Mouse (Mus musculus): Measurements from ENCODE around the gene Stx5a. TPM values are rescaled to one million over a fixed set of nuclear protein-coding genes. Genes with fewer than 3 reads are reported as not detected.

Gene Stx5a
- total RNA-seq, 1 experiment from 2014 or later: 105 TPM

DNA sequence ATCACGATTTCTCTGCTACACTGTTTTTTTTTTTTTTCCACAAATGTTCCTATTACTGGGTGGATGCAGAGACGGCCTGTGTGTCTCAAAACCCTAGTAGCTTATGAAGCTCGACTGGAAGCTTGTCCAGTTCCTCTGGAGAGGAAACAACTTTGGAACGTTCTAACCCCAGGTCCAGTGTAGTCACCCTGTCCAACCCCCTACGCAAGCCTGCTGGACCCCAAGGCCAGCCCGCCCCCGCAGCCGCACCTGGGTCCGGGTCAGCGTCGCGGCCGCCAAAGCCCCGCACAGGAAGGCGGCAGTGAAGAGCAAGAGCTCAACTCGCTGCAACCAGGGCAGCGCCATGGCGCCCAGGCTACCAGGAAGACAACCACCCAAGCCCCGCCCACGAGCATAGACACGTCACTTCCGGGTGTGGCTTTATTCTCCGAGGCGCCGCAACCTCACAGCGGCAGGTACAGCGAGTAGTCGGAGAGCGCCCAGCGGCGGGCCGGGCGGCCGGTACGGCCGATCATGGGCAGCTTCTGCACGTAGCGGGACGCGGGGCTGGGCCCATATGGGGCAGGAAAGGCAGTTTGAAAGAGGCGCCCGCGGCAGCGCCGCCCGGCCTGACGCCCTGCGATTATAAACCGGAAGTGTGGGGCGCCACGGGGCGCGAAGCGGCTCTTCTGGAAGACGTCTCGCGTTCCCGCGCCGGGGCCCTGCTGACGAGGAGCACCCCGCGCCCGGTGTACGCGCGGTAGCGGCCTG lies 33.0 kb downstream of the Stx5a start, which contains the start of gene Tmem179b:
TSS of gene Tmem179b (minus strand) at position 382 of the 750 bp plus-strand sequence.
- ATAC-seq (replicated peaks; ENCODE audit: insufficient number of reproducible peaks, low FRiP score, low TSS enrichment, poor library complexity, severe bottlenecking): peak; percentile 87

DNA sequence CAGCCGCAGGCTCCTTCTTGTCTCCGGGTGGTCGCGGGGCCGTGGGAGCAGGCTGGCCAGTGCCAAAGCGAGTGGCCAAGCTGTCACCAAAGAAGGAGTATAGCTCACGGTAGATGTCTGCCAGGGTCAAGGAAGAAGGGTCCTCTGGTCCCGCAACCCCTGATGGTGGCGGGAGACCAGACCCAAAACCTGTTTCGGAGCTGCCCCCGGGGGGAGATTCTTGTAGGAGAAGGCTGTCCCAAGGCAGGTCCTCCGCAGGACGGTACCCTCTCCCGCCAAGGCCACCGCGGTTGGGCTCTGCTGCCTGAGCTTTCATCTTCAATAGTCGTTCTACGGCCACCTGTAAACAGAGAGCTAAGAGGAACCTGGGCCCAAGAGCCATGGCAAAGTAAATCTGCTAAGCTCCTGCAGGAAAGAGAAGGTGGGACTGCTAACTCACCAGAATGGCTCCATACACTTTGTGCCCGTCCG lies 33.8 kb downstream of the Stx5a start:
- ATAC-seq (replicated peaks; ENCODE audit: insufficient number of reproducible peaks, low FRiP score, low TSS enrichment, poor library complexity, severe bottlenecking): no peak

DNA sequence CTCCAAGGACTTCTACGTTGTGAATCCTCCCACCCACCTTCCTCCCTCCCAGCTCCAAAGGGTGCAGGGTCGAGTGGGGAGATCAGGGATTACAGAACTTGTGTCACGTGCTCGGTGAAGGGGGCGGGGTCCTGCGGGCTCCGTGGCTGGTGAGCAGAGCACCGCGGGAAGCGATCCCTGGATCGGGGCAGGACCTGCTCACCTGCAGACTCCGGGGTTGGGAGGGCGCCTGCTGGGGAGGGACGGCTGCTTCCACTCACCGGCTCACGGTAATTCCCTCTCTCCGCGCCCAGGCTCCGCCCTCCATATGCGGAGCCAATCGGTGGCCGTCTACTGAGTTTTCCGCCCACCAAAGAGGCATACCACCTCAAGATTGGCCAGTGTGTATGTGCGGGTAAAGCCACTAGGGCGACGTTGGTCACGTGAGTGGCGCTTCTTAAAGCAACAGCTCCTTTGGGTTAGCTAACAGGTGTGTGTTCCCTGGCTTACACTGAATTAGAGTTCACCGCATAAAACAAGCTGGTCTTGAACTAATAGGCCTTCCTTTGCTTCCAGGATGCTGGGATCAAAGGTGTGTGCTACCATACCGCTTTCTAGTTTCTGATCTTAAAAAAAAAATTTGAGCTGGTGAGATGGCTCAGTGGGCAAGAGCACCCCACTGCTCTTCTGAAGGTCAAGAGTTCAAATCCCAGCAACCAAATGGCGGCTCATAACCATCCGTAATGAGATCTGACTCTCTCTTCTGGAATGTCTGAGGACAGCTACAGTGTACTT lies 45.0 kb downstream of the Stx5a start, which contains the start of gene Taf6l:
TSS of gene Taf6l (minus strand) at position 410 of the 774 bp plus-strand sequence.
- peak; percentile 98 for ATAC-seq (replicated peaks; ENCODE audit: insufficient number of reproducible peaks, low FRiP score, low TSS enrichment, poor library complexity, severe bottlenecking)

- no peak for ATAC-seq (replicated peaks; ENCODE audit: insufficient number of reproducible peaks, low FRiP score, low TSS enrichment, poor library complexity, severe bottlenecking)
Measured at GRCm38 (mm10) chr19:8788521-8788920, 47.3 kb downstream of the Stx5a start.

DNA sequence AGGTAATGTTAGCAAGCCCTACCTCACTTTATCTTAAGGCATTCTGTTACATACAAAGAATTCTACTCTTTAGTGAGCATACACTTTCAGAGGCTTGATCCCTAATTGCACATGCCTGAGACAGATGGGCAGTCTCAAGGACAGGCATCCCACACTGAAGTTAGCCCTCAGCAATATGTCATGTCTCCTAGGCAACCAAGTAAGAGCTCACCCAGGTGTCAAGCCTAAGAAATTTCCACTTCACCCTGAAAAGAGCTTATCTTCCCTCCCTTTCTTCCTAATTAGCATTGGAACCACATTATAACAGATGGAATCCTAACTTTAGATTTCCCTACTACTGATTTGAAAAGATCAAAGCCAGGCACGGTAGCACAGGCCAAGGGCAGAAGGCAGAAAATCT lies 48.0 kb downstream of the Stx5a start:
- no peak for ATAC-seq (replicated peaks; ENCODE audit: insufficient number of reproducible peaks, low FRiP score, low TSS enrichment, poor library complexity, severe bottlenecking)

DNA sequence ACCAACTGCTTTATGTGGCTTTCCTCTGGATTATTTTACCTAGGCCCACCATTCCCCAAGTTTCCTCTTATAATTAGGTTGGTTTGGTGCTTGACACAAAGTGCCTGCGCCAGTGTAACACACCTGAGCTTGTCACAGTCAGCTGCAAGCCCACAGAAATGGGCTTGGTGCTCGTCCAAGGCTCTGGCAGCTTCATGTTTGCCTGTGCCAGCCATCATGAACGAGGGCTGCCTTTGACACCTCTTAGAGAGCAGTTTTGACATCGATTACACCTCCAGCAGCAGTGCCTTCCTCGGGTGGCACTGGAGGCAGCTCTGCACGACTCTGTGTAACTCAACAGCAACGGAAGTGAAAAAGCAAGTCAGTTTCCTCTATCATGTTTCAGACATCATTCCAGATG lies 49.0 kb downstream of the Stx5a start:
- ATAC-seq (replicated peaks; ENCODE audit: insufficient number of reproducible peaks, low FRiP score, low TSS enrichment, poor library complexity, severe bottlenecking): no peak

DNA sequence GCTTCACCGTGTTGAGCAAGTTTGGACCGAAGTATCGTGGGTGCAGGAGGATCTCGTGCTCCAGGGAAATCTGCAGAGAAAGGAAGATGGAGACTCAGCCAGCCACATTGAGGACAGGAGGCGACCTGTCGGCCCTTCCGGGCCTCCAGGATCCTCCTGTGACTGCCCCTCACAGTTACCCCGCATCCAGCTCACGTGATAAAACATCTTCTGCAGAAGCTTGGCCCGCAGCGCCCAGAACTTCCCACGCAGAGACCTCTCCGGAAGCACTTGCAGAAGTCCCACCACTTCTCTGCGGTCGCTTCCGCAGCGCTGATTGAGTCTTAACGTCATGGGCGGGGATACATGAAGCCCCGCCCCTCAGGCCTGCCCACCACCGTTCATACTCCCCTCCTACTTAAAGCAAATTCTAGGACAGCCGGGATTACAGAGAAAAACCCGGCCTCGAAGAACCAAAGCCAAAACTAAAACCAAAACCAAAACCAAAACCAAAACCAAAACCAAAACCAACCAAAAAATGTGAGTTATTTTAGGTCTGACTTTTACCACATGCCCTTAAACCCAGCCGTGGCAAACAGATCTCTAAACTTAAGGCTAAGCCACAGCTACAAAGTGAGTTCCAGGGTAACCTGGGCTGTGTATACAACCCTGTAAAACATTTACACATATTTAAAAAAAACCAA lies 57.2 kb downstream of the Stx5a start, which contains the start of gene Polr2g:
TSS of gene Polr2g (minus strand) at position 314 of the 683 bp plus-strand sequence.
- ATAC-seq (replicated peaks; ENCODE audit: insufficient number of reproducible peaks, low FRiP score, low TSS enrichment, poor library complexity, severe bottlenecking): peak; percentile 80

DNA sequence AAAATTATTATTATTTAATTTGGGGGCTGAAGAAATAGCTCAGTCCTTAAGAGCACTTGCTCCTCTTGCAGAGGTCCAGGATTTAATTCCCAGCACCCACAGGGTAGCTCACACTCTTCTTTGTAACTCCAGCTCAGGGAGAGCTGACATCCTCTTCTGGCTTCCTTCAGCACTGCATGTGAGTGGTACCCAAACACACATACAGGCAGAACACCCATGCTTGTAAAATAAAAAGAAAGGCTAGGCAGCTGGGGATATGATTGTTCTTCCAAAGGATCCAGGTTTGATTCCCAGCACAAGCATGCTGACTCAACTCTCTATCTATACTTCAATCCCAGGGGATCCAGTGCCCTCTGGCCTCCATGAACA lies 57.7 kb downstream of the Stx5a start:
- no peak for ATAC-seq (replicated peaks; ENCODE audit: insufficient number of reproducible peaks, low FRiP score, low TSS enrichment, poor library complexity, severe bottlenecking)

DNA sequence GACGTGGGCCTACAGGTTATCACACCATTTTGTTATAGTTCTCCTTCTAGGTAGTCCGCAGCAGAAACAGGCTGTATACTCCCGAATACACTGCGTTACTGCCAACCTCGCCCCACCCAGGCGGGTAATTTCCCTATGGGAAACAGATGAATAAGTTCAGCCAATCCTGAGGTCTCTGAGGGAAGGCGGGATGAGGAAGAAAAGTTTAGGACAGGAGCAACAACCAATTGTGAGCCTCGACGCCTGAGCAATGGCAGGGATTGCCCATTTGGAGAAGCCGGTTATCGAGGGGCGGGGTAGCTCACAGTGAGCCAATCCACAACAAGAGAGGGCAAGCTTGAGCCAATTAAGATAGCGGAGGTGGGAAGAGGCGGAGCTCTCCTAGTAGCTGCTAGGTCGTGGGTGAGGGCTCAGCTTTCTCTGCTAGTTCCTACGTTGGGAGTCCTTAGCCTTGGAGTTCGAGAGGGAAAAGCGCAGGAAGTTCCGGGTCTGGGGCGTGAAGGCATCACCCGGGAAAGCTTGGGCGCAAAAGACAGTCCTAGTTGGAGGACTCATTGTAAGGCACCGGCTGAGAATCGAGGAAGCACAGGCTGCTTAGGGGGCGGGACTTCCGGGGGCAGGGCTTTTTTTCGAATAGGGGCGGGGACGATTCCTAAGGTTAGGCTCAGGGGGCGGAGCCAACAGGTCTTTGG lies 61.1 kb downstream of the Stx5a start, which contains the start of gene Zbtb3:
TSS of gene Zbtb3 (plus strand) at position 426 of the 692 bp plus-strand sequence.
- ATAC-seq (replicated peaks; ENCODE audit: insufficient number of reproducible peaks, low FRiP score, low TSS enrichment, poor library complexity, severe bottlenecking): peak; percentile 91

- ATAC-seq (replicated peaks; ENCODE audit: insufficient number of reproducible peaks, low FRiP score, low TSS enrichment, poor library complexity, severe bottlenecking): no peak
Measured at GRCm38 (mm10) chr19:8803204-8803780, 62.1 kb downstream of the Stx5a start.

DNA sequence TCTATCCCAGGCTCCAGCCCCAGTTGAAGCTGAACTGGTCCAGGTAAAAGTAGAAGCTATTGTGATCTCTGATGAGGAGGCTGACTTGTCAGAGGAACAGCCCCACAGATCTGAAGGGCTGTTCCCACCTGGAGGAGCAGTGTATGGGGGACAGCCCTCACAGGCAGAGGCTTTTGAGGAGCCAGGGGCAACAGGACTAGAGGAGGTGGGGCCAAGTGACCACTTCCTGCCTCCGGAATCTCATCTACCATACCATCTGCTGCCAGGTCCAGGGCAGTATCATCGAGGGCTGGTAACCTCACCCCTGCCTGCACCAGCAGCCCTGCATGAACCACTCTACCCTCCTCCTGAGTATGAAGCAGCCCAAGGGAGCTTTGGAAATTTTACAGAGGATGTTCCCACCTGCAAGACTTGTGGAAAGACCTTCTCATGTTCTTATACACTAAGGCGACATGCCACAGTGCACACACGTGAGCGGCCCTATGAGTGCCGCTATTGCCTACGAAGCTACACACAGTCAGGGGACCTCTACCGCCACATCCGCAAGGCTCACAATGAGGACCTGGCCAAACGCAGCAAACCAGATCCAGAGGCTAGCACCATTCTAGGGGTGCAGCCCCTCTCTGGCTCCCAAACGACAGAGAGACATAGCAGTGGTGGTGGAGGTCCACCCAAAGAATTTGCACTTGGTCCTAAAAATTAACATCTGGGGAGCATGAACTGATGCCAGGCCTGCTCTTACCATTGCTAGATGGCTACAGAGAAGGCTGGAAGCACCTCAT lies 62.9 kb downstream of the Stx5a start:
- no peak for ATAC-seq (replicated peaks; ENCODE audit: insufficient number of reproducible peaks, low FRiP score, low TSS enrichment, poor library complexity, severe bottlenecking)

Other genes starting within 250 kb of the Stx5a start
- gene Slc22a8, start 150.2 kb upstream of the Stx5a start, total RNA-seq (2017): 0.21 TPM in 1 of 3 replicates, not detected in the others
- not detected in 3 replicates for gene Slc22a6, start 123.4 kb upstream of the Stx5a start, total RNA-seq (2017)
- not detected in 3 replicates for gene Chrm1, start 77.6 kb upstream of the Stx5a start, total RNA-seq (2017)
- gene Slc3a2, start 18.0 kb upstream of the Stx5a start, total RNA-seq (2017): 61.4 to 198 TPM (median 77.3 TPM) in 3 replicates
- 32.5 to 68.4 TPM (median 56.6 TPM) in 3 replicates for gene Wdr74, start 5.6 kb upstream of the Stx5a start, total RNA-seq (2017)
- gene 1700092M07Rik, start 695 bp upstream of the Stx5a start, total RNA-seq (2017): 1.9 to 2.8 TPM in 2 of 3 replicates, not detected in the other
- 85.6 to 138 TPM (median 127 TPM) in 3 replicates for gene Nxf1, start 15.7 kb downstream of the Stx5a start, total RNA-seq (2017)
- 10.2 to 19.0 TPM (median 12.6 TPM) in 3 replicates for gene Tmem223, start 29.6 kb downstream of the Stx5a start, total RNA-seq (2017)
- gene Tmem179b, start 33.1 kb downstream of the Stx5a start, total RNA-seq (2017): 86.6 to 115 TPM (median 101 TPM) in 3 replicates
- gene Taf6l, start 45.0 kb downstream of the Stx5a start, total RNA-seq (2017): 2.0 to 11.4 TPM (median 4.5 TPM) in 3 replicates
- 31.6 to 48.4 TPM (median 47.3 TPM) in 3 replicates for gene Polr2g, start 57.2 kb downstream of the Stx5a start, total RNA-seq (2017)
- gene Zbtb3, start 61.1 kb downstream of the Stx5a start, total RNA-seq (2017): 0.85 to 1.2 TPM (median 1.1 TPM) in 3 replicates
- 40.1 to 52.8 TPM (median 48.3 TPM) in 3 replicates for gene Ttc9c, start 77.9 kb downstream of the Stx5a start, total RNA-seq (2017)
- gene Hnrnpul2, start 78.6 kb downstream of the Stx5a start, total RNA-seq (2017): 84.4 to 149 TPM (median 101 TPM) in 3 replicates
- 40.4 to 54.5 TPM (median 44.1 TPM) in 3 replicates for gene AC129217.1, start 88.4 kb downstream of the Stx5a start, total RNA-seq (2017)
- gene Bscl2, start 96.1 kb downstream of the Stx5a start, total RNA-seq (2017): 25.1 to 34.8 TPM (median 30.9 TPM) in 3 replicates
- gene Gng3, start 97.8 kb downstream of the Stx5a start, total RNA-seq (2017): 0.39 to 0.64 TPM in 2 of 3 replicates, not detected in the other
- gene Lrrn4cl, start 109.4 kb downstream of the Stx5a start, total RNA-seq (2017): 0.10 to 0.78 TPM (median 0.32 TPM) in 3 replicates
- gene Ubxn1, start 130.1 kb downstream of the Stx5a start, total RNA-seq (2017): 200 to 274 TPM (median 220 TPM) in 3 replicates
- 45.0 to 55.1 TPM (median 54.5 TPM) in 3 replicates for gene Uqcc3, start 139.5 kb downstream of the Stx5a start, total RNA-seq (2017)
- 18.1 to 52.5 TPM (median 21.3 TPM) in 3 replicates for gene Lbhd1, start 142.3 kb downstream of the Stx5a start, total RNA-seq (2017)
- gene Gm49403, start 142.5 kb downstream of the Stx5a start, total RNA-seq (2017): not detected in 3 replicates
- gene 1810009A15Rik, start 147.4 kb downstream of the Stx5a start, total RNA-seq (2017): 62.5 to 90.9 TPM (median 65.3 TPM) in 3 replicates
- gene Gm49416, start 147.5 kb downstream of the Stx5a start, total RNA-seq (2017): not detected in 3 replicates
- 5.8 to 9.1 TPM (median 7.4 TPM) in 3 replicates for gene Ints5, start 151.6 kb downstream of the Stx5a start, total RNA-seq (2017)
- 57.5 to 87.0 TPM (median 59.6 TPM) in 3 replicates for gene Ganab, start 156.7 kb downstream of the Stx5a start, total RNA-seq (2017)
- gene B3gat3, start 179.0 kb downstream of the Stx5a start, total RNA-seq (2017): 34.2 to 75.8 TPM (median 50.2 TPM) in 3 replicates
- 2.1 to 7.6 TPM (median 3.6 TPM) in 3 replicates for gene Rom1, start 187.9 kb downstream of the Stx5a start, total RNA-seq (2017)
- 39.3 to 101 TPM (median 62.5 TPM) in 3 replicates for gene Eml3, start 188.1 kb downstream of the Stx5a start, total RNA-seq (2017)
- gene Mta2, start 200.5 kb downstream of the Stx5a start, total RNA-seq (2017): 129 to 201 TPM (median 158 TPM) in 3 replicates
- 14.8 to 16.9 TPM (median 16.7 TPM) in 3 replicates for gene Tut1, start 212.4 kb downstream of the Stx5a start, total RNA-seq (2017)
- gene Eef1g, start 225.6 kb downstream of the Stx5a start, total RNA-seq (2017): 313 to 352 TPM (median 341 TPM) in 3 replicates
- gene Ahnak, start 247.9 kb downstream of the Stx5a start, total RNA-seq (2017): 408 to 1,020 TPM (median 414 TPM) in 3 replicates